Mouse (Mus musculus): ENCODE results near the gene Ticrr.

Gene Ticrr

GRCm38 (mm10) chr7:79659578-79660290, at the start of gene Ticrr:
TSS of gene Ticrr (plus strand) at chr7:79660196.
- peak; percentile 90 to 96 for DNase-seq (ENCODE audit: low spot score in 2 of 2)

- DNase-seq (ENCODE audit: low spot score in 2 of 2) = no peak
These were observed 48.1 kb upstream of the Ticrr start for GRCm38 (mm10) chr7:79611901-79612300.

GRCm38 (mm10) chr7:79612783-79613182, 47.2 kb upstream of the Ticrr start:
- peak in 1 of 2 experiments; percentile 37 for DNase-seq (ENCODE audit: low spot score in 2 of 2)

GRCm38 (mm10) chr7:79613314-79613713, 46.7 kb upstream of the Ticrr start:
- no peak for DNase-seq (ENCODE audit: low spot score in 2 of 2)

DNA sequence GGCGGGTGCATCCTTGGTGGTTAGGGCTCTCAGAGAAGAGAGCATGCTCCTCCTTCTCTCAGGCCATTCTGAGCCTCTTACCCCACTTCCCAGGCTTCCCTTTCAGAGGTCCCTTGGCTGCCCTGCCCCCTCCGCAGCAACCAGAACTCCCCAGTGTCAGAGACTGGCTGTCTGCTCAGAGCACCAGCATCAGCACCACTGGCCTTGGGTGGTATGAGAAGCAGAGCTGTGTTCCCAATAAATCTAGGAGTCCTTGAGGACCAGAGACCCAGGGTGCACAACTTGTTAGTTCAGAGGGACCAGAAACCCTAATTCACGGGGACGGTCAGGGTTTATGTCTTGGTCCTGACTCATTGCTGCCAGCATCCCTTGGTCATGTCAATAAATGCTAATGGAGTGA, 45.0 kb upstream of the Ticrr start:
- DNase-seq (ENCODE audit: low spot score in 2 of 2) = no peak

DNA sequence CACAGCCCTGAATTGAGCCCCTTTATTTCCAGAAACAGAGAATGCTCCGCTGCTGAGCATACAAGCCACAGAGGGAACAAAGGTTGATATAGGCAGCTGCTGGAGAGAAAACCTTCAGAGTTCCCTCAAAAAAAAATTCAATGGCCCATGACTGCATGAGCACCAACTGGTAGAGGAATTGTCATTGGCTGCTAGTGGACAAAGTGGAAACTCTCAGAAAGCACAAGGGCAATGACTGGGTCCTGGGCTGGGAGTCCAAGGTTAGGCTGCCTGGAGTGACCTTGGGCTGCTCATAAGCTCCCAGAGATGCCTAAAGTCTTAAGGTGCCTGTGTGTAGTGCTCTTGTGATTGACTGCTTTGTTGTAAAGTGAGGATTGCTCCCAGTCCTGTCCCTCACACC, 44.1 kb upstream of the Ticrr start:
- no peak for DNase-seq (ENCODE audit: low spot score in 2 of 2)

- no peak for DNase-seq (ENCODE audit: low spot score in 2 of 2)
These were observed 42.6 kb upstream of the Ticrr start, which contains the start of gene Rhcg for GRCm38 (mm10) chr7:79617418-79617817. TSS of gene Rhcg (minus strand) at chr7:79617657.

DNA sequence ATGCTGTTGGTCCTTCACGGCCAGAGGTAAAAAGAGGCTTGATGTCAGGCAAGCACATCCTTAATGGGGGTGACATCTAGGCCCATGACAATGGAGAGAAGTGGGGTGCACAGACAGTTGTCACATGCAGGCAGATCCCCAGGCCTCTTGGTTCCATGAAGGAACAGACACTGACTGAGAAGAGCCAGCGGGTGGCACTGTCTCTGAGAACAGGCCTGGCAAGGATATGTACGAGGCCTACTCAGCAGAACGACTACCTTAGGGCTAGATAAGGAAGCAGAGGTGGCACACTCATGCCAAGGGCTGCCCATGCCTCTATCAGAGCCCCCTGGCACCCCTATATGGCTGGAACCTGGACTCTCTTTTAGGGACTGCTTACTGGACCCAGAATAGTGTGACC, 40.5 kb upstream of the Ticrr start:
- DNase-seq (ENCODE audit: low spot score in 2 of 2) = no peak

DNA sequence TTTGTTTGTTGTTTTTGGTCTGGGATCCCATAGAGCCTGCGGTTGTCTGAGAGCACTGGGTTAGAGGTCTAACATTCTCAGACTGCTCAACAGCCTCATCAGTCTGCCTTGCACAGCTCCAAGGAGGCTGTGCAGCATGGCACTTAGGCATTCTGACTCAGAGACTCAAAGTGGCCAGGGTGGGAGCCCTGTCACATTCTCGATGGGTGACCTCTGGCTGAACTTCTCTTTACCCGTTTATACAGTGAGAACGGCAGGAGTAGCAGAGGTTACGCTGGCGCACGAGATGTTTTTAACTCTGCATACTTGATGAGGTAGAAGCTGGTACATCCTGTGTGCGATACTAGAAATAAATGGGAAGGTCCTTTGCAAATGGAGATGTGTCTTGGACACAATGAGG, 36.9 kb upstream of the Ticrr start:
- DNase-seq (ENCODE audit: low spot score in 2 of 2) = no peak

- DNase-seq (ENCODE audit: low spot score in 2 of 2) = no peak
These were observed 33.8 kb upstream of the Ticrr start for GRCm38 (mm10) chr7:79626170-79626569.

GRCm38 (mm10) chr7:79628271-79628913, 31.6 kb upstream of the Ticrr start:
- DNase-seq (ENCODE audit: low spot score in 2 of 2) = no peak

- no peak for DNase-seq (ENCODE audit: low spot score in 2 of 2)
These were observed 28.1 kb upstream of the Ticrr start for GRCm38 (mm10) chr7:79631773-79632348.

DNA sequence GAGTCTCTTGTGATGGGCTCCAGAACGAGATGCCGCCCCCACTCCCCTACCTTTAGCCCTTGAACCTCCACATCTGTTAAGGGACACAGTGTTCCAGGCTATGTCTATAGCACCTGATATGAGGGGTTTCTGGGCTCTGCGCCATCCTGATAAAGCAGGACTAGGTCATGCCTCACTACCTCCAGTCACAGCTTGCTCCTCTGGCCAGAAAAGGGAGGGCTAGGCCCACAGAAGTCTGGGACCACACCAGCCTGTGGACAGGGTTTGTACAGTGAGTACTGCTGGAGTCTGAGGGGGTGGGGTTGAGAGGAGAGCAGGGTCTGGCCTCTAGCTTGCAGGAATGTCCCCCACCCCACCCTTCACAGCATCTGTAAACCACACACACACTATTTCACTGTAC, 12.8 kb upstream of the Ticrr start:
- no peak for DNase-seq (ENCODE audit: low spot score in 2 of 2)

GRCm38 (mm10) chr7:79649005-79649404, 11.0 kb upstream of the Ticrr start:
- DNase-seq (ENCODE audit: low spot score in 2 of 2) = peak; percentile 21 to 26

DNA sequence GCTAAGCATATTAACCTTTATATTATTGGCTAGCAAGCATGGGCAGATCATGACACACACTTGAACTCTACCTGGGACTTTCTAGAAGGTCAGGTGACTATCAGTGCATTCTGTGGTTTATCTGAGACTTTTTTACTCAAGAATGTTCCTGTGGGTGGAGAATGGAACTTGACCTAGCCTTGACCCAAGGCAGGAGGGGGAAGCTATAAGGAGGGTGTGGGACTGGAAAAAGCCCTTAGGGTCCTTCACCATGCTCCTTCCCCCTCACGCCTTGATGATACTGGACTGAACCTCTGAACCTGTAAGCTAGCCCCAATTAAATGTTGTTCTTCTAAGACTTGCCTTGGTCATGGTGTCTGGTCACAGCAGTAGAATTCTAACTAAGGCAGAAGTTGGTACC, 5.8 kb upstream of the Ticrr start:
- DNase-seq (ENCODE audit: low spot score in 2 of 2) = no peak

DNA sequence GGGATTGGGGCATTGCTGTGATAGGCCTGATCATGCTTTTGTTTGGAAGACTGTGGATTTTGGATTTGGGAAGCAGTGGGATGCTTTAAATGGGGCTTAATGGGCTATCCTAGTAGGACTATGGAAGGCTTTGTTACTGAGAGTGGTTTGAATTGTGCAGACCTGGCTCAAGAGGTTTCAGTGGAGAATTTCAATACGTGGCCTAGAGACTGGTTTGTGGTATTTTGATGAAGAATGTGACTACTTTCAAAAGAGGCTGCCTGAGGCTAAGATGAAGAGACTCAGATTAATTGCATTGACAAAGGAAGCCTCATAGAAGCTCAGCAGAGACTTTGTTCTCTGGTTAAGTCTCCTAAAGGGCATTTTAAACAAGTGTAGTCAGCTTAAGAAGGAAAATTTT, 5.4 kb upstream of the Ticrr start:
- no peak for DNase-seq (ENCODE audit: low spot score in 2 of 2)

GRCm38 (mm10) chr7:79660291-79661150, 525 bp downstream of the Ticrr start:
- no peak for DNase-seq (ENCODE audit: low spot score in 2 of 2)

GRCm38 (mm10) chr7:79661253-79661890, 1.4 kb downstream of the Ticrr start:
- DNase-seq (ENCODE audit: low spot score in 2 of 2) = no peak

DNA sequence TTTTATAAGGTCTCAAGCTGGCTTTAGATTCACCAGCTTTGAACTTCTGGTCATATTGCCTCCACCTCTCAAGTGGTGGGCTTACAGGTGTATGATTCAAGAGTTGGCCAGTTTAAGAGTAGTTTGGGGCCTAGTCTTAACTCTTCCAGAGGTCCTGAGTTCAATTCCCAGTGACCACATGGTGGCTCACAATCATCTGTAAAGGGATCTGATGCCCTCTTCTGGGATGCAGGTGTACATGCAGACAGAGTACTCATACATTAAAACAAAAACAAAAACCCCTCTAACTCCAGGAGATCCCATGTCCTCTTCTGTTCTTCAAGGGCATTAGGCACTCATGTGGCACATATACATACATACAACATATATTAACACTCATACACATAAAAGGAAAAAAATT, 6.7 kb downstream of the Ticrr start:
- DNase-seq (ENCODE audit: low spot score in 2 of 2) = no peak

- DNase-seq (ENCODE audit: low spot score in 2 of 2) = no peak
These were observed 11.1 kb downstream of the Ticrr start for GRCm38 (mm10) chr7:79670900-79671604.

DNA sequence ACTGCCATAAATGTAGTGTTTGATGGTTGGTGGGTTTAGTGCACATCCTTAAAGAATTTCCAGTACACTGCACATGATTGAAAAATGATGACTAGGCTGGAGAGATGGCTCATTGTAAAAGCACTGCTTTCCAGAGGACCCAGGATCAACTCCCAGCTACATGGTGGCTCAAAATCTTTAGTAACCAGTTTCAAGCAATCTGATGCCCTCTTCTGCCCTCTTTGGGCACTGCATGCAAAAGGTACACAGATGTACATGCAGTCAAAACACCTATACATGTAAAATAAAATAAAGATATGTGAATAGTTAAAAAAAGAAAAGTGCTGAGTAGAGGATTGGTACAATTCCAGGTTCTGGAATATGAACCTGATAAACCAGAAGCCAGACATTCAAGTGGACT, 19.2 kb downstream of the Ticrr start:
- DNase-seq (ENCODE audit: low spot score in 2 of 2) = no peak

All from right cerebral cortex, postnatal 36 days (tissue).